Mouse (Mus musculus) heart, postnatal 4 days (tissue): ENCODE data around the gene Zfand5. TPM values are rescaled to one million over a fixed set of nuclear protein-coding genes. Genes with fewer than 3 reads are reported as not detected.
"Not testable (repeated sequence)": the region's sequence is repeated elsewhere in the genome, so short reads cannot be mapped to it uniquely, and the experiment has no call there.

Source experiments
- DNase-seq: peaks from one replicate; pipeline ENCODE4 v3.0.0; 2021
- total RNA-seq, 2 experiments: library from RNA; stranded (reverse); gene quantifications; 2 replicates each; pipeline ENCODE4 v1.2.3; 2021

The Zfand5 gene
- 10 to 100 TPM; 93.1 to 99.6 TPM for total RNA-seq

- peak; percentile 100 for DNase-seq
Observed at GRCm38 (mm10) chr19:21271741-21272654, at the start of gene Zfand5. Gene Zfand5, plus strand, starts transcription at chr19:21272278.

GRCm38 (mm10) chr19:21227131-21227530, 44.9 kb upstream of the Zfand5 start:
- no peak for DNase-seq

DNA sequence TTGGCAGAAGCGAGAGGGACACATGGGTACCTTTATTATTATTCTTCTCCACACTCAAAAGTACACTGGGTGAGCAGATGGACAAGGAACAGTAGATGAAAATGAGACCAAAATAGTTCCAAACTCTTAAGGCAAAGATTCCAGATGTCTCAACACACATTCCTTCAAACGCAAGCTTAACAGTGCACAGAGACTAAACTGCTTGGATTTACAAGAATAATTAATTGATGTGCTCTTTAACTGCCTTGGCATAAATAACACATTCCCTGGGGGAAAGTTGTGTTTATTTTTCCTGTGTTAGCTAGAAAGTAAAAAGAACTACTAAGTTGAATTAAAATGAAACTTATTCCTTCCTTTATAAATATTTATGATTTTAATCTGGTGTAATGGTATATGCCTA, 44.3 kb upstream of the Zfand5 start:
- DNase-seq = no peak

- not testable (repeated sequence) for DNase-seq
Observed at GRCm38 (mm10) chr19:21248730-21249129, 23.3 kb upstream of the Zfand5 start.

GRCm38 (mm10) chr19:21253846-21254245, 18.2 kb upstream of the Zfand5 start:
- DNase-seq = no peak

GRCm38 (mm10) chr19:21255920-21256319, 16.2 kb upstream of the Zfand5 start:
- no peak for DNase-seq

DNA sequence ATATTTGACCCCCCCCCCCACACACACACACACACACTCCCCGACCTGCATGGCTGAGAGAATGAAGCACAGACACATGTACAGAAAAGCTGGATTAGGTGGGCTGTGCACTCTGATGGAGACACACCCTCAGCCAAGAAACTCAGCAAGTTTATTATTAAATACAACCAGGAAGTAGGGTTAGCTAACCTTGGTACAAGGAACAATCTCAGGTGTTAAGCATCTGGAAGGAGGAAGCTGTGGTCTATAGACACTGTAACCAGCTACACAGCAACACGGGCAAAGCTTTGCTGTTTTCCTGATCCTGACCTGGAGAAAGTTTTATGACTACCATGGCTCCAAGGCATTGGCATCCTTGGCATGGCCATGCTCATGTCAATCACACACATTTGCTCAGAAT, 12.6 kb upstream of the Zfand5 start:
- no peak for DNase-seq

DNA sequence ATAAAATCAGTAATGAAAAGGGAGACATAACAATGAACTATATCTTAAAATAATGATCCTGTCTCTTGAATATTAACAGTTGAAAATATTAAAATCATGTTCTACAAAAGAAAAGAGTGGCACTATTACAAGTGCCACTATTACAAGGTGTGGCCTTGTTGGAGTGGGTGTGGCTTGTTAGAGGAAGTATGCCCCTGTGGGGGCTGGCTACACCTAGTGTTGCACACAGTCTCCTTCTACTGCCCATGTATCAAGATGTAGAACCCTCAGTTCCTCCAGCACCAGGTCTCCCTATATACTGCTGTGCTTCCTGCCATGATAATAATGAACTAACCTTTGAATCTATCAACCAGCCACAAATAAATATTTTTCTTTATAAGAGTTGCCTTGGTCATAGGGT, 11.8 kb upstream of the Zfand5 start:
- DNase-seq = no peak

GRCm38 (mm10) chr19:21271186-21271585, 892 bp upstream of the Zfand5 start:
- peak; percentile 22 for DNase-seq

DNA sequence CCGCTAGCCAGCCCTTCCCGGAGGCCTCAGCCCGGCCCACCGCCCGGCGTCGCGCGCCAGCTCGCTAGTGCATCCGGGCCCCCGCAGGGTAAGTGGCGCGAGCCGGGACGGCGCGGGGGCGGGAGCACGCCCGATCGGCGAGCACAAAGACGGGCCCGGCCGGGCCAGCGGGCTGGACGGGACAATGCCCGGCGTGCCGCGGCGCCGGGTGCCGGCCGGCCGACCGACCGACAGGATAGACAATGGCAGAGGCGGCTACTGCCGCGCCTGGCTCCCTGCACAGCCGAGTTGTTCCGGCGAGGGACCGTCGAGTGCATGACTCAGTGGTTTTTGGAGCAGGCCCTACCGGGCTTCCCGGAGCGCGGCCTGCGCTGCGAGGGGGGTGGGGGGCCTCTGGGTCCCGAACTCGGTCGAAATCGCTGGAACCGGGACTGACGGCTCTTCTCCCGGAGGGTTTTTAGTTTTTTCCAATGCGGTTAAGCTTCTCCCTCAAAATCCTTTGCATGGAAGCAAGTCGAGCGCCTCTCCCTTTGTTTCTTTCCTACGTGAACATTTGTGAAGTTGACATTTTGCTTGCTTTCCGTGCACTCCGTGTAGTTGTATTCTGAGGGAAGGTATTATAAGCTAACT, 692 bp downstream of the Zfand5 start:
- DNase-seq = peak; percentile 79

DNA sequence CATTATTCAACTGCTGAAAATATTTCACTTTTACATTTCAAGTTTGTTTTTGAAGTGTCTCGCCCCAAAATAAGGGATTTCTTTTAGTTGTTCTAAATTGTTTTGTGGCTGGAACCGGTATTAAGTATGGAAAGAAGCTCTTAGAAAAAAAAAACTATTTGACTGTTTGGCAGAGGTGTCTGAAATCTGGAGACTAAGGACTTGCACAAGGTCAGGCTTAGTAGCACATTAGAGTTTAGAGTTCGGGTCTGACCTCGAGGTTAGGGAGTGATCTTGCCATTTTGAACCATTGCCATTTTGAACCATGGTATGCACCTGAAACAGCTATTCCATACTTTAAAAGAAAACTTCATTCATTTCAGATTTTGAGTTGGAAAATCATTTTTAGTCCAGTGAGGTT, 1.4 kb downstream of the Zfand5 start:
- DNase-seq = no peak

DNA sequence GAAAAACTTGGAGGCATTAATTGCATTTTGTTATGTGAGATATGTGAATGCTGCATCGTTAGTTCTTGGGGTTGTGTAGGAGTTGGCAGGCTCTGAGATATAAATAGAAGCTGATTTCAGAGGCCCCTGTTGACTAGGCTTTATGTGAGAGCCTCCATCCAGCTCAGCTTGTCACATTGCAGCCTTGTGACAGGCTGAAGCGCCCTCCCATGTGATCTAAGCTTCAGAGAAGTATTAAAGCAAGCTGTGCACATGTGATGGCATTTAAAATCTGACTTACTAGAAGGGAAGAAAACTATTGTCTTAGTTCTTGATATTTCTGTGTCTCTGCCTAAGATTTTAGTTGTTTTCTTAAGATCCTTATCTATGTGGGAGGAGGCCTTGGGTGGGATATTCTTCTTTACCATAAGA, 2.1 kb downstream of the Zfand5 start:
- DNase-seq = peak; percentile 67

DNA sequence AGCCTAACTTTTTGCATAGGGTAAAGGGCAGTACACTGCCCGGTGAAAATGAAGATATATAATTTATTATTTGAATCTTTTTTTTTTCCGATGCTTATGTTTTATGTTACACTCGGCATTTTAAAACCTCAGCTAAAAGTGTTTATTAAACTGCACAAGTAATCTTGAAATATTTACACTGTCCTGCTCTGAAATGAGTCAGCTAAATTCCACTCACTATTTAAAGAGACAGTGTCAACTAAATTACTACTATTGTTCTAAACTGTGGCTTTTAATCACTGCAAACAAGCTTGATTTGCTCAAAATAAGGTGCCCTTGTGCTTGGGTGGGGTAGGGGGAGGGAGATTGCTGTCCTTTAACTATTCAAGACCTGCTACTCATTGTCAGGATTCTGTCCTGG, 2.6 kb downstream of the Zfand5 start:
- no peak for DNase-seq

DNA sequence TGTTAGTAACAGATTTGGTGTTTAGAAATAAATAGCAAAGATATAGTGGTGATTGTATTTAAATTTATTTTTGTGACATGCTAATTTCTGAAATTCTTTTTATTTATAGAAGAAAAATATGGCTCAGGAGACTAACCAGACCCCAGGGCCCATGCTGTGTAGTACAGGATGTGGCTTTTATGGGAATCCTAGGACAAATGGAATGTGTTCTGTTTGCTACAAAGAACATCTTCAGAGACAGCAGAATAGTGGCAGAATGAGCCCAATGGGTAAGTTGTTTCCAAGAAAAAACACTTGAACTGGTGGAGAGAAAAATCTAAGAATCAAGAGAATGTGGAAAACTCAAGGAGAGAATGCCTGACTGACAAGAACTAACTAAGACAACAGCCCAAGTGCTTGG, 4.2 kb downstream of the Zfand5 start:
- DNase-seq = no peak

- DNase-seq = no peak
Observed at GRCm38 (mm10) chr19:21286421-21287097, 14.5 kb downstream of the Zfand5 start.

DNA sequence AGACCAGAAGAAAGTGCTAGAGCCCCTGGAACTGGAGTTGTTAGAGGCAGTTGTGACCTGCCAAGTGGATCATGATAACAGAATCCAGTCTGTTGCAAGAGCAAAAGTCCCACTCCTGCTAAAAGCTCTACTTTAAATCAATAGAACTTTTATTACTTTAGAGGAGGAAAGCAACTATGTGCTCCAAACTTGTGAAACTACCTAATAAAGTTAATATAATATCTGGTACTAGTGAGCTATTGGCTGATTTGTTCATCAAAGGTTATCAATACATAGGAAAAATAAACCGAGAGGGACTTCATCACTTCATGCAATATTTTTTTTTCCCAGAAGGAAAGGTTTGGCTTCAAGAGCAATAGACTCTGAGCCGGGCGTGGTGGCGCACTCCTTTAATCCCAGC, 25.3 kb downstream of the Zfand5 start:
- DNase-seq = no peak

DNA sequence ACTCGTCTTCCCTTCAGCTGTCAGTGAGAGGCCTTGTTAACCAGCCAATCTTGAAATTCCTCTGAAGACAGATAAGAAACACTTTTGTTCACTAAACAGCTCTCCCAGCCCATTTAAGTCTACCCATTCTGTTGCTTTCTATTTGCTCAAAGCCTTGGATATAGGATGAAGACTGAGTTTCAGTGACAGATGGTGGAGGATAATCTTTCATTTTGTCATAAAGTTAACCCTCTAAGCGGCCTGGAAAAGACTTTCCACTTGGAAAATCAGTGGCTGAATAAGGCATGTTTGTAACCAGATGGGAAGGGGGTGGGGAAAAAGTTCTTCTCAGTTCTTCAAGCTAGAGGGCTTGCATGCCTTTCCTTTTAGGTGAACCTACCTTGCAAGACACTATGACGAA, 29.7 kb downstream of the Zfand5 start:
- no peak for DNase-seq

GRCm38 (mm10) chr19:21307755-21308154, 35.7 kb downstream of the Zfand5 start:
- no peak for DNase-seq

- not testable (repeated sequence) for DNase-seq
Observed at GRCm38 (mm10) chr19:21310364-21310763, 38.3 kb downstream of the Zfand5 start.

- no peak for DNase-seq
Observed at GRCm38 (mm10) chr19:21315701-21316100, 43.6 kb downstream of the Zfand5 start.

DNA sequence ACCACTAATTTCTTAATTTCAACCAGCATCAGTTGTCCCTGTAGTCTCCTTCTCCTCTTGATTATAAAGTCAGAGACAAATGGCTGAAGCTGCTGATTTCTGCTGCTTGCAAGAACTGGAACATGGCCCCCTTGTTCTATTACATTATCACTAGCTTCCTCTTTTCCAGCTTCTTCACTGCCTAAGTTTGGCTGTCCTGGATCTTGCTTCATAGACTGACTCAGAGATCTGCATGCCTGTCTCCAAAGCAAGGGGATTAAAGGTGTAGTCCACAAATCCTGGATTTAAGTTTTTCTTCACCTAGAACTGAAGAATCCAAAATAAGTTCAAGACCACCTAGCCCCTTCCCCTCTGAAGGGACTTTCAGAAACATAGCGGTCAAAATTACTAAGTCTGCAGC, 47.5 kb downstream of the Zfand5 start:
- DNase-seq = no peak

- DNase-seq = no peak
Observed at GRCm38 (mm10) chr19:21325333-21325732, 53.3 kb downstream of the Zfand5 start.

GRCm38 (mm10) chr19:21328951-21329350, 56.9 kb downstream of the Zfand5 start:
- DNase-seq = no peak
